Mouse (Mus musculus) megakaryocyte progenitor cell, adult 5-6 weeks (primary cell): ENCODE results near the gene Myo15. TPM values are rescaled to one million over a fixed set of nuclear protein-coding genes. Genes with fewer than 3 reads are reported as not detected.
"Not testable (repeated sequence)": the region's sequence is repeated elsewhere in the genome, so short reads cannot be mapped to it uniquely, and the experiment has no call there.

ENCODE experiments used
- ATAC-seq: replicated peaks from 2 replicates; pipeline ENCODE4 v1.8.0; 2016; ENCODE audit warnings: mild to moderate bottlenecking, moderate TSS enrichment, inconsistent platforms; ENCODE audit not compliant: poor library complexity
- total RNA-seq, 2 experiments: library from RNA; stranded (forward) in 1 of 2; stranded (reverse) in 1 of 2; fragments of 157-497, 149-512 nt in 1 of 2; fragments of 200-1000 nt in 1 of 2; gene quantifications; 2 replicates each; pipeline versions ENCODE4 v1.2.3 to v1.2.4; 2015 to 2017

Gene Myo15
- total RNA-seq, 2 experiments from 2014 or later, result 0.02 TPM; not detected in 1

GRCm38 (mm10) chr11:60543211-60543610, 74.1 kb downstream of the Myo15 start:
- ATAC-seq, result not testable (repeated sequence)

- ATAC-seq, result no peak
Measured at GRCm38 (mm10) chr11:60545433-60545832, 76.3 kb downstream of the Myo15 start.

- no peak for ATAC-seq
Measured at GRCm38 (mm10) chr11:60548112-60548511, 79.0 kb downstream of the Myo15 start.

GRCm38 (mm10) chr11:60553091-60553490, 84.0 kb downstream of the Myo15 start:
- ATAC-seq, result no peak

GRCm38 (mm10) chr11:60557675-60558074, 88.5 kb downstream of the Myo15 start:
- no peak for ATAC-seq

GRCm38 (mm10) chr11:60559342-60559741, 90.2 kb downstream of the Myo15 start:
- peak; percentile 88 for ATAC-seq

GRCm38 (mm10) chr11:60574006-60574405, 104.9 kb downstream of the Myo15 start:
- not testable (repeated sequence) for ATAC-seq

Other genes starting within 250 kb of the Myo15 start
- 20.9 and 23.3 TPM in 2 replicates for gene Srebf1, start 246.8 kb upstream of the Myo15 start, total RNA-seq (2015)
- gene Srebf1, start 246.8 kb upstream of the Myo15 start, total RNA-seq (2017), result 20.6 and 29.3 TPM in 2 replicates
- gene Tom1l2, start 116.4 kb upstream of the Myo15 start, total RNA-seq (2015), result 6.8 and 9.0 TPM in 2 replicates
- 4.5 and 4.8 TPM in 2 replicates for gene Tom1l2, start 116.4 kb upstream of the Myo15 start, total RNA-seq (2017)
- gene Drc3, start 116.0 kb upstream of the Myo15 start, total RNA-seq (2015), result 0.37 TPM in 1 of 2 replicates, not detected in the other
- gene Drc3, start 116.0 kb upstream of the Myo15 start, total RNA-seq (2017), result 0.24 and 4.3 TPM in 2 replicates
- gene Gid4, start 52.2 kb upstream of the Myo15 start, total RNA-seq (2015), result 26.4 and 32.7 TPM in 2 replicates
- 28.6 and 35.4 TPM in 2 replicates for gene Gid4, start 52.2 kb upstream of the Myo15 start, total RNA-seq (2017)
- 24.4 and 25.4 TPM in 2 replicates for gene Atpaf2, start 50.9 kb upstream of the Myo15 start, total RNA-seq (2015)
- 50.7 and 72.1 TPM in 2 replicates for gene Atpaf2, start 50.9 kb upstream of the Myo15 start, total RNA-seq (2017)
- 34.4 and 39.0 TPM in 2 replicates for gene Drg2, start 14.7 kb upstream of the Myo15 start, total RNA-seq (2015)
- 57.7 and 58.8 TPM in 2 replicates for gene Drg2, start 14.7 kb upstream of the Myo15 start, total RNA-seq (2017)
- 29.8 and 30.5 TPM in 2 replicates for gene Alkbh5, start 67.0 kb downstream of the Myo15 start, total RNA-seq (2015)
- 26.8 and 29.3 TPM in 2 replicates for gene Alkbh5, start 67.0 kb downstream of the Myo15 start, total RNA-seq (2017)
- 5.4 and 5.6 TPM in 2 replicates for gene Llgl1, start 230.4 kb downstream of the Myo15 start, total RNA-seq (2015)
- gene Llgl1, start 230.4 kb downstream of the Myo15 start, total RNA-seq (2017), result 4.1 and 6.7 TPM in 2 replicates